Mouse (Mus musculus): ENCODE data around the gene Grxcr1.

The Grxcr1 gene

DNA sequence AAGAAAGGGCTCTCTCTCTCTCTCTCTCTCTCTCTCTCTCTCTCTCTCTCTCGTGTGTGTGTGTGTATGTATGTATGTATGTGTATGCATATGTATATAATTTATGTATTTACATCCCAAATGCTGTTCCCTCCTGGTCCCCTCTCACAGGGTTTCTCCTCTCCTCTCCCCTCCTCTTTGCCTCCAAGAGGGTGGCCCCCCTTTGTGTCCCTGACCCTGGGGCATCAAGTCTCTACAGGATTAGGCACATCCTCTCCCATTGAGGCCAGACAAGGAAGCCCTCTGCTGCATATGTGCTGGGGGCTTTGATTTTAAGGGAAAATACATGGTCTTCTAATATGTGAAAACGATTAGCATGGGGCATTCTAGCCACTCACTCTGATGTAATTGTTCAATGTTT is 61.5 kb downstream of the Grxcr1 start:
- DNase-seq (ENCODE audit: low spot score in 2 of 2): no peak

DNA sequence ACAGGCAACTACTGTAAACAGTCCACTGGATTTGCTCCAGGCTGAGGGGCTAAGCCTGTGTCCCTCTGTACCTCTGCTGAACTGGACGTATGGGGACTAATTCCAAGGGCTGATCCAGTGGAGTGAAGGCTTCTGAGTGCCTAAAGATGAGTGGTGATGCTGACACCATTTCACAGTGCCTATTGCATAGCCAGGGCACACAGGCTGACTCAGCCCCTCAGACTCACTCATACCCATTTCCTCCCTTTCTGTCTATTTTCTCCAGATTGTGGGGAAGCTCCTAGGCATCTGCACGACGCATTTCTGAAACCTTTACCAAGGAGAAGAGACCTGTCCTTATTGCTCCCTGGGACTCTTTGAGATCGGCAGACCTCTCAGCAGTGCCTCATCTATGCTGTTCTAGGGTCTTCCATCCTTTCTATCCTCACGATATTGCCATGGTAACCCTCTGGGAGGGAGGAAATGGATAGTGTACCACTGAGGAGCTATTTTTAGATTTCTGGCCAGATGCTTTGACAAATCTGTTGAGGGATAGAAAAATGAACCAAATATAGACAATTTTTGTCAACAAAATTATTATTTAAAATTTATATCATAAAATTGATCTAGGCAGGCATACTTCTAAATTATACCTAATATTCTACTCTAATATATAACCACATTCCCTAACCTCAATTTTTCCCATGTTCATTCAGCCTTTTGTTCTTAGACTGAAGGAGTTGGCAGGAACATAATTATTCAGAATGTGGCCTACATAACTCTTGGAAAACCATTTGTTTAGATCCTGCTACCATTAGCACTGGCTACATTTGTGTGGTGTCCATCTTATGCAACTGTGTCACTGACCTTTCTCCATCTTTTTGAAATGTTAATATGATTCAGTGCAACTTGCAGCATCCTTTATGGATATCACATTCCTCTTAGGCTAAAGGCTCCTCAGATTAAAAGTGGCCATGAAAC is 66.3 kb downstream of the Grxcr1 start:
- DNase-seq (ENCODE audit: low spot score in 2 of 2): peak in 1 of 2 experiments; percentile 19

DNA sequence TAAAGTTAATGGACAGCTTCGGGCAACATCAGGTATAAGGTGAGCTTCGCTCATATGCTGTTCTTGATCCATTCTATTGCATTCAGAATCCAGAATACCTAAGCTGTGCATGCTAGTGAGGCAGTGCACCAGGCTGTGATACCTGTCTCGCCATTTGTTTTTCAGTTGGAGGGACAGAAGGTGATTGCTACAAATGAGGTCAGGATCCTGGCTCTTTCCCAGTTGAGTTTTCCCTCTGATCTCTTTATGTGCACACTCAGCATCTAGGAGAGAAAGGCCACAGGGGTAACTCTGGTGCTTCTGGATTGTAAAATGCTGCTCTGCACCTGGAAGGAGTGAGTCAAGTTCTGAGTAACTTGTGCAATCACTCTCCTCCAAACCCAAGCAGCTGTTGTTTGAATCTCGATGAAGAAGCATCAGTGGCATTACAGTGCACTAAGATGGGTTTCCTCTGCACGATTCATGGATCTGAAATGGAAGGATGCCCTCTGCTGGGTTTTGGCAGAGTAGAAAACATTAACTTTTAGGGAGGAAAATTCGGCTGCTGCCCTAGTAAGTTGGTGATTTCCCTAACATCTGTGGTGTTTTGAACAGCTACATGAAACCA is 80.9 kb downstream of the Grxcr1 start:
- peak in 1 of 2 experiments; percentile 67 for DNase-seq (ENCODE audit: low spot score in 2 of 2)

DNA sequence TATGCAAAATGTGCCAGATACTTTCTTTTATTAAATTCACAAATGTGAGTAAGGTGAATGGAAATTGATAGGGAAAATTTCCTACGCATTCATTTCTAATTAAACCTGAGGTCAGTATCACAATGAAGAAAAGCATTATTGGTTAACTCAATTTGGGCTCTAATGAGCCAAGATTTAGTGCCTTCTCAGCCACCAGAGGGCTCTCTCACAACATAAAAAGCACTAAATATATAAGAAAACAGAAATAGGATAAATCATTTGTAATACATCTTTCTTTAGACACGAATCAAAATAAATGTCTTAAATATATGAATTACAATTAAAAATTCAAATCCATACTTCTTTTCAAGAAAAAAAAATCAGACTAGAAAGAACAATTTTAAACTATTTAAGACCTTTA is 89.2 kb downstream of the Grxcr1 start:
- no peak for DNase-seq (ENCODE audit: low spot score in 2 of 2)

DNA sequence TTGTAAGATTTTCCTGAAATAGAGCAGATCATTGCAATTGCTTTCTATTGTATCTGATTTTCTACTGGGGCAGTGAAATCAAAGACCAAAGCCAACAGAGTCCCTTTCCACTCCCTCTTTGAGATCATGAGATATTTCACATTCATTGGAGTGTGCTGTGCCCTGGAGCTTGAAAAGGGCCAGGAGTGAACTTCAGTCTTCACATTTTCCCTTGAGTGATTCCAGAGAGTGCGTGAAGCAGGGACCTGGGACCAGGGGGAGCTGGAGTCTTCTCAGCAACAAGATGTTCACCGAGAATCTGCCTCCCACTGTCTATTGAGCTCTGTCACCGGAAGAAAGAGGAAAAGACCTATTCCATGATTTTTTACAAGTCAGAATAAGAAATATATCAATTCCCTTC is 91.2 kb downstream of the Grxcr1 start:
- no peak for DNase-seq (ENCODE audit: low spot score in 2 of 2)

DNA sequence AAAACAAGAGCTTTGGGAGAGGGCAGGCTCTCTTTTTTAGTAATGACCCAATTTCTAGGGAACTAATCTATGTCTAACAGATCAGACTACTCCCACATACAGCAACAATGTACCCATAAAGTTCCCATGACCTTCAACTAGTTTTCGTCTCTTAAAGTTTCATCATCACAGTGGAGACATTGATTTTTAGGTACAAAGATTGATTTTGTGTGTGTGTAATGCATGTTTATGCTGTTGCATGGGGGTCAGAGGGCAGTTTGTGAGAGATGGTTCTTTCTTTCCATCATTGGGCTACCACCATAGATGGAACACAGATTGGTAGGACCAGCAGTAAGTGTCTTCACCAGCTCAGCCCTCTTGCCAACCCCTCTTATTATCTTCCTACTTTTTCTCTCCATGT is 93.8 kb downstream of the Grxcr1 start:
- DNase-seq (ENCODE audit: low spot score in 2 of 2): no peak

DNA sequence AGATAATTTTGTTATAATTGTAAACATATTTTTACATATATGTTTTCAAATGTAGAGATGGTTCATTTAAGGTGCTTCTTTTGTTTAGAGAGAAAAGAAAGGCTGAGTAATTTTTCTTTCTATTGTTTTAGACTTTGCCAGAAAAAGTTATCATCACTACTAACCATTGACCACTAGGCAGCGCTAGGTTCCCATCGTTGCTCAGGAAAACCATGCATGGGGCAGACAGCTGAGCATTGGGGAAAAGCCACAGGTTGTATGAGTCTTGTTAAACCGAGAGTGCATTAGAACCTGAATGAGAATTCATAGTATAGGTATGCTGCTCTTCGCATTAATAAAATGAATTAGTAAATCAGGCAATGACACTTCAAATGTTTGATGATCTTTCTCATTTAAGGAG is 96.8 kb downstream of the Grxcr1 start:
- DNase-seq (ENCODE audit: low spot score in 2 of 2): peak in 1 of 2 experiments; percentile 39

DNA sequence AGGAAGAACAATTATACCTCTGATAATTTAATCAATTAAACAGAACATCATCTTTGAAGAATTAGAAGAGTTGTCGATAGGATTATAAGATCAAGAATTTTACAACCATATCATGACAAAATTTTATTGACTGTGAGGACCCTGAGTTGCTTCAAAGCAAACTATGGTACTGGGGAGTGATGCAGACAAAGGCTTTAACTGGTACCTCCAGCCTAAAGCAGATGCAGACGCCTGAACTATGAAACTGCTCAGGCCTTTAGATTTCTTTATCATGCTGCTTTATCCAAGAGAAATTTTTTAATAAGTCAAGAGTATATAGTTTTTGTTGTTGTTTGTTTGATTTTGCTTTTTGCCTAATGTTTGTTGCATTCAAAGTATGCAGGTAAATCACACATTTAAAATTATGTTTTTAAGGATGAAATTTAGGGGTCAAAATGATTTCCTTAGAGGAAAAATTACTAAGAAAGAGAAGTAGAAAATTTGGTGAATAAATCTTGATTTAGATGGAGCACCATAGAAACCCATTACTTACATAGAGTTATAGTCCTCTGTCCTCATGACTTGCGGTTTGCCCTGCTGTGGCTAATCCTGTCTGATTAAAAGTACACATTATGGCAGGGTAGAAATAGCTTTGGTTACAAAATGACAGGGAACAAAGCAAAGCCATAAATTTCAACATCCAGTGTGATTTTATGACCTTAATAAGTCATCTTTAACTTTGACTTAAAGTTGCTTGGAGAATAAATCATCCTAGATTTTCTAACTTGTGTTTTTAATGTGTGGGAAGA is 97.4 kb downstream of the Grxcr1 start:
- DNase-seq (ENCODE audit: low spot score in 2 of 2): no peak

DNA sequence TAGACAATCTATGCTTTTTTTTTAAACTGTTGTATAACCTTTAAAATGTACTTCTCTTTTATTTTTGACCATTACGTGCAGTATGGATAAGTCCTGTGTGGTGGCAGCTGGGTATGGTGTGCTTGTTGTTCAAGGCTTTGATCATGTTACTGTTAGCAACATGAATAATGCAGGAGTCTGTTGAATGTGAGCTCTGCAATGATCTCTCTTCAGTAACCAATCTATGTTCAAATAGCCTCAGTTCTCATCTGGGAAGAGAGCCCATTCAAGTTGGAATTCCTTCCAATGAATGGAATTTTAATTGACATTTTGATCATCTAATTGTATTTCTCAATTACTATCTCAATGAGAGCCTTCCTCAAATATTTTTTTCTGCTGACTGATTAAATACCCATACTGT is 115.2 kb downstream of the Grxcr1 start:
- DNase-seq (ENCODE audit: low spot score in 2 of 2): no peak

DNA sequence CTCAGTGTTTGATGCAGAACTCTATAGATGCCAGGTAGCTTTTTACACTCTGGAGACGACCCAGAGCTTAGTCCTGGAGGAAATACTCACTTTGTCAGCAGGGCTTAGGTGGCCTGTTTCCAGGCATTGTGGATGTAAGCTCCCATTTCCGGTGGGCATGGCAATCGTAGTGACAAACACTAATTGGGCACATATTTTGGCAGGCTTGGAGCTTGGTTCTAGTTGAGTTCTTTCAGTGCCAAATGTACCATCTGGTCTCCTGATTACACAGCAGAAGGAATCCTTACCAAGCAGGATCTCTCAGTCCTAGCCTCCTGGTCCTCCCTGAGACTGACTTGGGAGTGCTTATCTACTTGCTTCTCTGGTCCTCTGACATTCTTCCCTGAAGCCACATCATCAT is 118.3 kb downstream of the Grxcr1 start:
- peak in 1 of 2 experiments; percentile 6 for DNase-seq (ENCODE audit: low spot score in 2 of 2)

DNA sequence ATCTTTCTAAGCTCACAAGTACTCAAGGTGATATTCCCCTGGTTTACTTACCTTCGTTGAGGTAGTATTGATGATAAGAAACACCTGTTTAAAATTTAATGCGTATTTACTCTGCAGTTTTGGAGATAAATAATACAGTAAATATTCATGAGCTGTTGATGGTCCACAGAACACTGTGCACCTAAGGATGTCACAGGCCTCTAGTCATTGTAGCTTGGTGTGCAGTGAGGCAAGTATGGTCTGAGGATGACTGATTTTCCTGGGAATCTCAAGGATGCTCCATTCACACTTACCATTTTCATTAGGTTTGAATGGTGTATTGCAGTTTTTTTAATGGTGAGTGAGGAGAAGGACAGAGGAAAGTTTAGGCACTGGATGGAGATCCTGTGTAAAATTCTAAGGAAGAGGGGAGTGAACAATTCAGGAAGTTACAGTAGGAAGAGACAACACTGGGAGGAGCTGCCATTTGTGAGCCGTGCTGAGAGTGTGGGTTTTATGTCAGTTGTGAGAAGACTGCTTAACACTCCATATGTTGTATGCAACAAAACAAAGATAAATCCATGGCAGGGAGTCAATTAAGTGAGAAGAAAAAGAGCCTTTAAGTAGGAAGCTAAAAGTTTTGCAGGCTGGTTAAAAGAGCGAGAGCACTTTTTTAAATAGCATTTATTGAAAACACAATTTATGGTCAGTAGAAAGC is 118.9 kb downstream of the Grxcr1 start:
- DNase-seq (ENCODE audit: low spot score in 2 of 2): no peak

DNA sequence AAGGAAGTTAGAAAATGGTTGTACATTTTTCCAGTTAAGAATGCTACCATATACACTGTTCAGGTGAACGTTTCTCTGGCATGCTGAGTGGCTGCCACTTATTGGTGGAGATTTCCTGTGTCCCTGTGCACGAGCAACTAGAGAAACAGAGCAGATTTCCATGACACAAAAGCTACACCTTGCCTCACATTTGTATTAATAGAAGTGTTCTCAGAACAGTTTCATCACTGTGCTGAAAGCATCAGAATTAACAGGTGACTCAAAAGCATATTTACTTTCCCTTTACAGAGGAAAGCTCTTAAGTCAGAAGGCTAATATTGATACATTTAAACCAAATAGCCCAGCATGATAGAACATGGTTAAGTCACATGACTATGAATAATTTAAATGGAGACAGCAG is 130.9 kb downstream of the Grxcr1 start:
- DNase-seq (ENCODE audit: low spot score in 2 of 2): no peak

DNA sequence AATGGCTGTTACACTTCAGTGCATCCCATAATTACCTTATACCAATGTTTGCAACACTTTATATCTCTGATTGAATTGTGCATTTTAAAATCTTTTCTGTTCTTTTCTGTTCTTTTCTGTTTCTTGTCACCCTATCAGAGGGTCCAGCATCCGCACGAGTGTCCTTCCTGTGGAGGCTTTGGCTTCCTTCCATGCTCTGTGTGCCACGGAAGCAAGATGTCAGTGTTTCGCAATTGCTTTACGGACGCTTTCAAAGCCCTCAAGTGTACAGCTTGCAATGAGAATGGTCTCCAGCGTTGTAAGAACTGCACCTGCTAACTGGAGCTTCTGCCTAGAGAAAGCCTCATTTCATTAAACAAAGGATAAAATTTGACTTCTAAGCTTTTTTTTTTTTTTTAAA is 134.3 kb downstream of the Grxcr1 start:
- no peak for DNase-seq (ENCODE audit: low spot score in 2 of 2)

Measured in left cerebral cortex, adult 9 months (tissue).